Mouse (Mus musculus): ENCODE data around the gene Spon1. TPM values are rescaled to one million over a fixed set of nuclear protein-coding genes. Genes with fewer than 3 reads are reported as not detected.

Spon1 gene
- polyA plus RNA-seq, 1 experiment from 2014 or later: 10.5 TPM

DNA sequence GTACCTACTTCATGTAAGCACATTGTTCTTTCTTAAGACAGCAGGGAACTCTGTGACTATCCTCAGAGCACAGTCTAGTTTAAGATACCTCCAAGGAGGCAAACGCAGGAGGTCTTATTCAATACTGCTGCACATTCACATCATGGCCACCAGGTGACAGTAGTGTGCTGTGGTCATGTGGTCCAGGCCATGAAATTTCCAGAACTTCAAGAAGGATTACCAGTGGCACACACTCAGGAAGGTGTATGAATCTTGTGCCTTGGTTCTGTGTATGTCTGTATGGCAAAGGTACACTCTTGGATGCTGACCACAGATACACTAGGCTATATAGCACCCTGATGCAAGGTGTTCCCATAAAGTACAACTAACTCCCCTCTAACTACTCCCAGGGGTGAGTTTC, 6.6 kb upstream of the Spon1 start:
- Histone ChIP-seq H3K36me3 (no peaks in the 10 kb centered on the region), H3K9ac (no peak overlapping the region), H3K27ac (no peak overlapping the region), H3K9me3 (no peaks in the 10 kb centered on the region), H3K4me1 (no peaks in the 10 kb centered on the region), H3K4me3 (no peak overlapping the region), H3K4me2 (no peak overlapping the region), H3K27me3 (0 out of 2 replicates have a peak, but pooled peaks cover under 1% of the 10 kb centered on the region)
- 13% methylated on average over 1 of the region's 1 CpGs for WGBS
- ATAC-seq (ENCODE audit: borderline replicate concordance, extremely low read depth, low FRiP score, low TSS enrichment): no peak

DNA sequence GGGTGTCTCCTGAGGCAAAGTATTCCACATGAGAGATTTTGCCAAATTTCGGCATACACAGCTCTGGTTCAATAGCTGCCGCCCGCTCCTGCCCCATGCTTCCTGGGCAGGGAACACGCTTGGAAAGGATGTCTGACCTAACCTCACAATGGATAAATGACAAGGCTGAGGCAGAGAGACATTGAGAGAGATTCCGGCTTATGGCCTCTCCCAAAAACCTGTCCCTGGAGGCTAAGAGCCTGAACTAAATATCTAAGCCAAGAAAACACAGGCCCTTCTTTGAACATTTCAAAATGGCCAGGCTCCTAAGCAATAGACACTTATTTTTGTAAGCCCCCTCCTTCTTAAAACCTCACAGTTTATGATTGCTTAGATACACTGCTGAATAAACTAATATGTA, 665 bp upstream of the Spon1 start:
- Histone ChIP-seq H3K4me3 (no peak overlapping the region), H3K4me1 (peaks cover 14% of the 10 kb centered on the region), H3K27me3 (peaks cover 41% of the 10 kb centered on the region), H3K36me3 (no peaks in the 10 kb centered on the region), H3K27ac (no peak overlapping the region), H3K4me2 (no peak overlapping the region; the same call in 1 of the 2 replicates), H3K9ac (no peak overlapping the region), H3K9me3 (no peaks in the 10 kb centered on the region)
- 80% methylated on average over 5 of the region's 5 CpGs for WGBS
- ATAC-seq (ENCODE audit: borderline replicate concordance, extremely low read depth, low FRiP score, low TSS enrichment): no peak

DNA sequence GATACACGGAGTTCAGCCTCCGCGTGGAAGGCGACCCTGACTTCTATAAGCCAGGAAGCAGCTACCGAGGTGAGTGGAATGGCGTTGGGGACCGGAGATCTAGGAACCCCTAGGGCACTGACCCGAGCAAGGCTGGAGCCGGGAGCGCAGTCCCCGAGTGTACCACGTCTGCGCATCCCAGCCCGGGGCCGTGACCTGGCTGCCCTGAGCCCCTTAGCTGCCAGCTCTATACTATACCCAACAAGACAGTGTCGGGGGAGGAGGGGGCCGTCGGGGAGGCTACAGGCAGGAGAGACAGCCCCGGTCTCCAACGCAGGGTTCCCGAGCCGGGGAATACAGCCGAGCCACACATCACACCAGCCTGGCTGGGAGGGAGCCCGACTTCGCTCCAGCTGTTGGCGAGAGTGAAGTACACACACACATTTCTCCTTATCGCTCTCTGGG, 722 bp downstream of the Spon1 start:
- peak overlapping the region; percentile 97 for H3K4me2 ChIP-seq
- no peak overlapping the region for H3K27ac ChIP-seq
- 1% methylated on average over 27 of the region's 27 CpGs for WGBS
- H3K9me3 ChIP-seq: no peaks in the 10 kb centered on the region
- peaks cover 14% of the 10 kb centered on the region for H3K4me1 ChIP-seq
- no peaks in the 10 kb centered on the region for H3K36me3 ChIP-seq
- H3K4me3 ChIP-seq: peak overlapping the region; percentile 49
- ATAC-seq (ENCODE audit: borderline replicate concordance, extremely low read depth, low FRiP score, low TSS enrichment): no peak; the same call in 1 of the 2 replicates
- peak overlapping the region; percentile 29 for H3K9ac ChIP-seq
- H3K27me3 ChIP-seq: peaks cover 41% of the 10 kb centered on the region

DNA sequence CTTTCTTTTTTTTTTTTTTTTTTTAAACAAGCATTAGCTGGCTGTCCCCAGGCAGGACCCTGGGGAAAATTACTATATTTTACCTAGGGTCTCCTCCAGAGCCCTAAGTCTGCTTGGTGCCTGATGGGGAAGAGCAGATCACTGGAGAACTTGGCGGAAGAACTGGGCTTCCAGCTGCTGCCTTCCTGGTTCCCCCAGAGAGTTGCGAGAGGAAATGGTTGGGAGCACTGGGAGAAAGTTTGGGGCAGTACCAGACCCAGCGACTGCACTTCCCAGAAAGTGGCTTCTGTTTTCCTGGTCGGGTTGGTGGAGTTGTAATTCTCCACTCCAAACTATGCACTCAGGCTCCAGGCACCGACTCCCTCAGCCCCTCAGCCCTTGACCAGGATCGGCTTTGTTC, 1.7 kb downstream of the Spon1 start:
- no peak for ATAC-seq (ENCODE audit: borderline replicate concordance, extremely low read depth, low FRiP score, low TSS enrichment)
- peaks cover 14% of the 10 kb centered on the region for H3K4me1 ChIP-seq
- H3K27me3 ChIP-seq: peaks cover 41% of the 10 kb centered on the region
- 21% methylated on average over 6 of the region's 6 CpGs for WGBS
- H3K36me3 ChIP-seq: no peaks in the 10 kb centered on the region
- no peak overlapping the region for H3K4me3 ChIP-seq
- no peaks in the 10 kb centered on the region for H3K9me3 ChIP-seq
- H3K27ac ChIP-seq: no peak overlapping the region
- H3K4me2 ChIP-seq: peak overlapping the region; percentile 15; the same call in 1 of the 2 replicates
- no peak overlapping the region for H3K9ac ChIP-seq

DNA sequence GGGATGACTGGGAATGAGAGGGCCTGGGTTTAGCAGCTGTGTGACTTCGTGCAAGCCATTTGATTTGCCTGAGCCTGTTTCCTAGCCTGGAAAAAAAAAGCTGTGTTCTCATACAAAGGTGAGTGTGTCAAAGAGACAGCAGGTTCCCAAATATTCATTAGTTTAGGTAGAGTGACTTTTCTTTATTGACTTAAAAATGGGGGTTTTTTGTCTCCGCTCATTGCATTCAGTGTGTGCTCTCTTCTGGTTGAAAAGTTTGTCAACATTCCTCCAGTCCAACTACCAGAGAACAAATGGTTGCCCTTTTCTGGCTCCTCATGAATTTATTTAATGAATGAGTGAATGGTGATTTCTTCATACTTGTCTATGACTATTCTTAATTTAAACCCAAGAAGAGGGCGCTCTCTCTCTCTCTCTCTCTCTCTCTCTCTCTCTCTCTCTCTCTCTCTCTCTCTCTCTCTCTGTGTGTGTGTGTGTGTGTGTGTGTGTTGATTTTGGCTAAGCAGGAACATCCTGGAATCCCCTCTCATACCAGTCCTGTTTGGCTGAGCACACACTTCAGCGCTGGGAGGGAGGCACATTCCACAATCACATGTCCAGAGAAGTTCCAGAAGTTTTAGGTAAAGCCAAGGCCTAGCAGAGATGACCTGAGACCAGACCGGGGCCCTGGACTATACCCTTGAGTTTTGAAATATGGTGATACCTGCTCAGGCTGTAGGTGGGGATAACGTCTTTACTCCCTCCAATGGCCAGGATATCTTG, 2.6 kb downstream of the Spon1 start:
- no peak for ATAC-seq (ENCODE audit: borderline replicate concordance, extremely low read depth, low FRiP score, low TSS enrichment)
- WGBS: 51% methylated on average over 6 of the region's 6 CpGs
- H3K4me3 ChIP-seq: no peak overlapping the region
- H3K4me2 ChIP-seq: no peak overlapping the region
- peaks cover 41% of the 10 kb centered on the region for H3K27me3 ChIP-seq
- no peaks in the 10 kb centered on the region for H3K9me3 ChIP-seq
- peaks cover 14% of the 10 kb centered on the region for H3K4me1 ChIP-seq
- no peak overlapping the region for H3K27ac ChIP-seq
- H3K36me3 ChIP-seq: no peaks in the 10 kb centered on the region
- H3K9ac ChIP-seq: no peak overlapping the region

DNA sequence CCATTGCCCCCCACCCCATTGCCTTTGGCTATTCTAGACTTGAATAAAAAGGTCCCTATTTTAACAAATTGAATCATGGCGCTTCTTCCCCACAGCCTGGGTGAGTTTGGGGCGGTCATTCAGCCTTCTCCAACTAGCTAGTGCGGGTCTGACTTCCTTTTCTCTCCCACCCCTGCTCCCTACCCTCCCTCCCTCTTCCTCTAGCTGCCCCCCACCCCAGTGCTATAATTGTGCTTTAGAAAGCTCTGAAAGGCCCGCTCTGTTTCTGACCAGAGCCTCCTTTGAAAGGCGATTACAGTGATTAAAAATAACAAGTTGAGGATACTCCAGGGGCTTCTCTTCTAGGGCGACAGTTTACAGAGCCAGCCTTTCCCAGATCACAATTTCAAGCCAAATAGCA, 3.5 kb downstream of the Spon1 start:
- H3K27me3 ChIP-seq: peaks cover 40% of the 10 kb centered on the region
- no peaks in the 10 kb centered on the region for H3K9me3 ChIP-seq
- H3K36me3 ChIP-seq: no peaks in the 10 kb centered on the region
- no peak overlapping the region for H3K4me3 ChIP-seq
- peaks cover 14% of the 10 kb centered on the region for H3K4me1 ChIP-seq
- ATAC-seq (ENCODE audit: borderline replicate concordance, extremely low read depth, low FRiP score, low TSS enrichment): no peak
- H3K9ac ChIP-seq: no peak overlapping the region
- H3K27ac ChIP-seq: no peak overlapping the region
- WGBS: 36% methylated on average over 6 of the region's 6 CpGs
- no peak overlapping the region for H3K4me2 ChIP-seq

DNA sequence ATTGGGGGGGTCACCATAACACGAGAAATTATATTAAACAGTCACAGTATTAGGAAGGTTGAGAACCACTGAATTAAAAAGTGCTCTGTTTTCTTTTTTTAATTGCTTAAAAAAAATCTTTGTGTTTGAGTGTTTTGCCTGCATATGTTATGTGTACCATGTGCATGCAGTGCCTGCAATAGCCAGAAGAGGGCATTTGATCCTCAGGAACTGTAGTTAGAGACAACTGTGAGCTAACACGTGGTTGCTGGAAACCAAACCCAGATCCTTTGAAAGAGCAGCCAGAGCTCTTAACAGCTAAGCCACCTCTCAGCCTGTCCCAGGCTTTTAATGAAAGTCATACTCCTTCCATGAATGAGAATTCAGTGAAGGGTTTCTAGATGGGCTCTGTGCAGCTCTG, 6.3 kb downstream of the Spon1 start:
- no peaks in the 10 kb centered on the region for H3K9me3 ChIP-seq
- 79% methylated on average over 2 of the region's 2 CpGs for WGBS
- ATAC-seq (ENCODE audit: borderline replicate concordance, extremely low read depth, low FRiP score, low TSS enrichment): no peak
- no peak overlapping the region for H3K9ac ChIP-seq
- H3K27me3 ChIP-seq: peaks cover 12% of the 10 kb centered on the region
- H3K4me2 ChIP-seq: no peak overlapping the region
- H3K36me3 ChIP-seq: no peaks in the 10 kb centered on the region
- no peak overlapping the region for H3K27ac ChIP-seq
- H3K4me3 ChIP-seq: no peak overlapping the region
- no peaks in the 10 kb centered on the region for H3K4me1 ChIP-seq

DNA sequence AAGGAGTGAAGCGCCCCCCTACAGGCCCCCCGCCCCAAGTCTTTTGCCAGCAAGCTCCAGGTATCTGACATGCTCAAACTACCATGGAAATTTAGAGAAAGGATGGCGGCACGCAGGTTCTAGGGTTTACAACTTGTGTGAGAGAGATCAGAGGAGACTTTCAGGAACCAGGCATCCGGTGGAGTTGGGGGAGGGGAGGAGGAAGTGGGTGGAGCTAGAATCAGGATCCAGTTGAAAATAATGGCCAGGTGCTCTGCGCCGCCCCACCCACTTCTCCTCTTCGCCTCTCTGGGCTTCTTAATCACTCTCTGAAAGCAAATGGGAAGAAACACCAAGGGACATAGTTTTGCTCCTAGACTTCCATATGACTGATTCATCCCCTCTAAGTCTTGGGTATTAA, 7.6 kb downstream of the Spon1 start:
- H3K4me1 ChIP-seq: no peaks in the 10 kb centered on the region
- H3K9ac ChIP-seq: no peak overlapping the region
- H3K4me2 ChIP-seq: no peak overlapping the region
- 45% methylated on average over 8 of the region's 8 CpGs for WGBS
- H3K27ac ChIP-seq: no peak overlapping the region
- H3K36me3 ChIP-seq: no peaks in the 10 kb centered on the region
- H3K4me3 ChIP-seq: no peak overlapping the region
- no peak for ATAC-seq (ENCODE audit: borderline replicate concordance, extremely low read depth, low FRiP score, low TSS enrichment)
- no peaks in the 10 kb centered on the region for H3K9me3 ChIP-seq
- H3K27me3 ChIP-seq: no peaks in the 10 kb centered on the region; the same call in 1 of the 2 replicates

DNA sequence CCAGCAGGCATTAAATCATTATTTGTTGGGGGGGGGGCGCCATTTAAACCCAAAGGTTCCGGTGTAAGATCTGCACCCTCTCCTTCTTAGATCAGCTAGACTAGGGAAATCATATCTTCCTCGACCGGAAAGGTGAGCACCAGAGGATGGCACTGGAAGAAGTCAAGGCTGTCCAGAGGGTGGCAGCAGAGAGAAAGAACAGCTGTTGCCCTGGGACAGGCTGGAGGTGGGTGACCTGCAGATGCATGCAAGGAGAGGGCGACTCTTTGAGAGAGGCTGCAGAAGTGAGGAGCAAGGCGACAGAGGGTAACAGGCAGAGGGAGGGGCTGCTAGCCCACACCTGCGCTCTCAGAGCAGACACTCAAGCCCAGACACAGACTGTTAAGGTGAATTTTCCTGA, 8.2 kb downstream of the Spon1 start:
- H3K27ac ChIP-seq: no peak overlapping the region
- no peak overlapping the region for H3K9ac ChIP-seq
- no peak overlapping the region for H3K4me2 ChIP-seq
- H3K36me3 ChIP-seq: no peaks in the 10 kb centered on the region
- H3K4me3 ChIP-seq: no peak overlapping the region
- ATAC-seq (ENCODE audit: borderline replicate concordance, extremely low read depth, low FRiP score, low TSS enrichment): peak; percentile 57; the same call in 1 of the 2 replicates
- 12% methylated on average over 7 of the region's 7 CpGs for WGBS
- no peaks in the 10 kb centered on the region; the same call in 1 of the 2 replicates for H3K27me3 ChIP-seq
- no peaks in the 10 kb centered on the region for H3K9me3 ChIP-seq
- no peaks in the 10 kb centered on the region for H3K4me1 ChIP-seq

DNA sequence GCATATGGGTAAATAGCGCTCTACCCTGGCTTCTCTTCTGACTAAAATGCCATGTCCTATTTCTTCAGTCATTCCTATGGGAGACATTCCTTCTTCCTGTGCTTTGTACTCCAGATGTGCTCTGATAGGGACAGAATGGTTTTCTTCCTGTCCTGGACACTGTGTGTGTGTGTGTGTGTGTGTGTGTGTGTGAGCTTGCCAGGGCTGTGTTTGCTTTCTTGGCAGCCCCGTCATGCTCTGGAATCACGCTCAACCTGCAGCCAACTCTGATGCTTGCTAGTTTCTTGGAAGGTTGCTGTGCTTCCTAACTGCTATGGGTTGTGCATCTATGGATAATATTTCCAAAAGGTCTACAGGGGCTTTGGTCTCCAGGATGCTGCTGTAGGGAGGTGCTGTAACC, 9.1 kb downstream of the Spon1 start:
- Histone ChIP-seq H3K4me2 (no peak overlapping the region), H3K9ac (no peak overlapping the region), H3K36me3 (no peaks in the 10 kb centered on the region), H3K4me3 (no peak overlapping the region), H3K27me3 (no peaks in the 10 kb centered on the region), H3K9me3 (no peaks in the 10 kb centered on the region), H3K4me1 (no peaks in the 10 kb centered on the region), H3K27ac (no peak overlapping the region)
- no peak for ATAC-seq (ENCODE audit: borderline replicate concordance, extremely low read depth, low FRiP score, low TSS enrichment)
- WGBS: 56% methylated on average over 3 of the region's 3 CpGs

DNA sequence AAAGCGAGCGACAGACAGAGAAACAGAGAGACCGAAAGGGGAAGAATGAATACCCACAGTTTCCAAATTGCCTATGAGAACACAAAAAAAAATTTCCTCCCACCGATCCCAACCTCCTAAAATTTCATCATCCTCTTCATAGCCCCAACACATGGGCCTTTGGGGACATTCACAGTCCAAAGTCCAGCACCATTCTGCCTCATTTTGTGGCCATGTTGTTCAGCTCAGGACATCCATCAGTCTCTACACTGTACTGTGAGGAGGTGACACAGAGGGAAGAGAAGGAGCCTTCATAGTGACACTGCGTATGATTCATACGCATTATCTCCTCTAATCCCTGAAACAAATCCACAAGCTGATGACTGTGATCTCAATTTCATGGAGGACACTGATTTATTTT, 12.7 kb downstream of the Spon1 start:
- no peak overlapping the region for H3K4me2 ChIP-seq
- no peaks in the 10 kb centered on the region for H3K4me1 ChIP-seq
- WGBS: 90% methylated on average over 6 of the region's 6 CpGs
- no peak for ATAC-seq (ENCODE audit: borderline replicate concordance, extremely low read depth, low FRiP score, low TSS enrichment)
- no peak overlapping the region for H3K9ac ChIP-seq
- H3K4me3 ChIP-seq: no peak overlapping the region
- H3K9me3 ChIP-seq: no peaks in the 10 kb centered on the region
- H3K27ac ChIP-seq: no peak overlapping the region
- no peaks in the 10 kb centered on the region for H3K36me3 ChIP-seq
- H3K27me3 ChIP-seq: no peaks in the 10 kb centered on the region

DNA sequence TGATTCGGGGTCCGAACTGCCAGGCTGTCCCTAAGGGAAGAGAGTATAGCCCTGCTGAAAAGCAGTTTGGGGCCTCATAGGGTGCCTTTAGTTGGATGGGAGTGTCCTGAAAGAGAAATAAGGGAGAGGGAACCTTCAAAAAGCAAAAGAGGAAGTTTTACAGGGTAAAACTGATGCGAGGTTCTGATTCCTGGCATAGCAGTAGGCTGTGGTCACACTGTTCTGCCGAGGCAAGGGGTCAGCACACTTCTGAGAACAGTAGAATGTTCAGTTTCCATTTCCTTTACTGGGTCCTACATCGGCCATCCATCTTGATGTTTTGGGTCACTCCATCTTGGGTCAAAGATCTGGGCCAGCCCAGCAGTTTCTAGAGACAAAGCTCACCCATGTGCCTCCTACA, 14.5 kb downstream of the Spon1 start:
- no peaks in the 10 kb centered on the region for H3K27me3 ChIP-seq
- no peak overlapping the region for H3K4me3 ChIP-seq
- no peaks in the 10 kb centered on the region for H3K4me1 ChIP-seq
- ATAC-seq (ENCODE audit: borderline replicate concordance, extremely low read depth, low FRiP score, low TSS enrichment): no peak
- no peak overlapping the region for H3K4me2 ChIP-seq
- WGBS: 80% methylated on average over 5 of the region's 5 CpGs
- H3K27ac ChIP-seq: no peak overlapping the region
- H3K9ac ChIP-seq: no peak overlapping the region
- no peaks in the 10 kb centered on the region for H3K9me3 ChIP-seq
- no peaks in the 10 kb centered on the region for H3K36me3 ChIP-seq
